Mouse (Mus musculus) thymus, adult 2 months (tissue): Measurements from ENCODE around the gene Sntg2.

ENCODE experiments used
- CTCF ChIP-seq: fragments of 200-500 bp; IDR thresholded peaks from 2 replicates; pipeline ENCODE4 v1.5.1; 2012; ENCODE audit warnings: mild to moderate bottlenecking, control low read depth, low read length, moderate library complexity, borderline replicate concordance; ENCODE audit not compliant: control insufficient read depth, poor library complexity, insufficient read depth; ENCODE audit errors: extremely low read depth
- POLR2A ChIP-seq: fragments of 200-500 bp; IDR thresholded peaks from 2 replicates; pipeline ENCODE4 v1.6.1; 2012; ENCODE audit warnings: mild to moderate bottlenecking, low read length, control low read depth, moderate library complexity; ENCODE audit not compliant: control insufficient read depth, poor library complexity, insufficient read depth; ENCODE audit errors: extremely low read depth

GRCm38 (mm10) chr12:30226247-30226646 is 146.9 kb downstream of the Sntg2 start:
- no peak for TF ChIP-seq CTCF
- no peak for TF ChIP-seq POLR2A
